Mouse (Mus musculus) stomach, embryonic 16.5 days (tissue): ENCODE data around the gene Lmna. TPM values are rescaled to one million over a fixed set of nuclear protein-coding genes. Genes with fewer than 3 reads are reported as not detected.

Source experiments
- ATAC-seq: fragments of 200-750 bp; cut with Nextera tagmentation; 2 replicates; pipeline ENCODE4 v1.8.0; 2017; ENCODE audit warnings: moderate number of reproducible peaks, moderate TSS enrichment; ENCODE audit not compliant: insufficient read depth, low FRiP score
- H3K27ac ChIP-seq: fragments of 300-500 bp; sonication (generic); 2 replicates; pipeline ENCODE4 v1.5.1; 2014; ENCODE audit warnings: low read length
- H3K27me3 ChIP-seq: fragments of 300-500 bp; sonication (generic); 2 replicates; pipeline ENCODE4 v1.6.1; 2014; ENCODE audit warnings: low read length, control low read depth, mixed read lengths; ENCODE audit not compliant: control insufficient read depth, insufficient read depth
- H3K36me3 ChIP-seq: fragments of 300-500 bp; sonication (generic); 2 replicates; pipeline ENCODE4 v1.6.1; 2014; ENCODE audit warnings: low read length; ENCODE audit not compliant: control insufficient read depth, insufficient read depth
- H3K4me1 ChIP-seq: fragments of 300-500 bp; sonication (generic); 2 replicates; pipeline ENCODE4 v1.6.1; 2014; ENCODE audit warnings: low read length, control low read depth, mixed read lengths; ENCODE audit not compliant: control insufficient read depth, insufficient read depth
- H3K4me2 ChIP-seq: fragments of 300-500 bp; sonication (generic); 2 replicates; pipeline ENCODE4 v1.6.1; 2014; ENCODE audit warnings: low read depth, low read length, mixed read lengths
- H3K4me3 ChIP-seq: fragments of 300-500 bp; sonication (generic); replicated peaks from 2 replicates; pipeline ENCODE4 v1.5.1; 2014; ENCODE audit warnings: mild to moderate bottlenecking, low read length
- H3K9ac ChIP-seq: fragments of 300-500 bp; sonication (generic); 2 replicates; pipeline ENCODE4 v1.6.1; 2014; ENCODE audit warnings: low read length
- H3K9me3 ChIP-seq: fragments of 300-500 bp; sonication (generic); replicated peaks from 2 replicates; pipeline ENCODE4 v1.6.1; 2016; ENCODE audit warnings: low read length, control low read depth; ENCODE audit not compliant: control insufficient read depth
- WGBS: fragments of 180-500 bp; shearing (Covaris S2); extraction: QIAGEN DNeasy Blood & Tissue Kit; methylation state at CpG from one replicate; pipeline ENCODE4 v1.1.7; 2014; 5-methylcytosine and 5-hydroxymethylcytosine counted together
- polyA plus RNA-seq: library from polyadenylated mRNA; unstranded; fragments of >200 nt; fragmentation: Nextera tagmentation; extraction: Ambion mirVana; gene quantifications from 2 replicates; pipeline ENCODE4 v1.2.1, GENCODE M21; 2015

Lmna gene
- polyA plus RNA-seq, 1 experiment from 2014 or later, result 266 TPM

- H3K9ac ChIP-seq, result peak overlapping the region; percentile 86; the same call in 1 of the 2 replicates
- no peak for ATAC-seq
- no peaks in the 10 kb centered on the region for H3K36me3 ChIP-seq
- 80% methylated on average over 4 of the region's 4 CpGs for WGBS
- H3K4me2 ChIP-seq, result peak overlapping the region; percentile 87
- H3K4me1 ChIP-seq, result peaks cover 20% of the 10 kb centered on the region
- no peak overlapping the region for H3K27ac ChIP-seq
- no peaks in the 10 kb centered on the region for H3K9me3 ChIP-seq
- H3K27me3 ChIP-seq, result no peaks in the 10 kb centered on the region
- peak overlapping the region; percentile 67 for H3K4me3 ChIP-seq
These were observed 41.8 kb upstream of the Lmna start for GRCm38 (mm10) chr3:88551586-88551985.

- Histone ChIP-seq H3K4me1 (peaks cover 11% of the 10 kb centered on the region), H3K27me3 (no peaks in the 10 kb centered on the region), H3K4me3 (peak within 1 kb of the TSS; percentile 44), H3K36me3 (no peaks in the 10 kb centered on the region), H3K27ac (peak within 1 kb of the TSS; percentile 86), H3K9ac (peak within 1 kb of the TSS; percentile 63), H3K9me3 (no peaks in the 10 kb centered on the region), H3K4me2 (peak within 1 kb of the TSS; percentile 50)
- ATAC-seq, result peak; percentile 55
- 34% methylated on average over 18 of the region's 18 CpGs for WGBS
These were observed 38.6 kb upstream of the Lmna start, which contains the start of gene Rab25 for GRCm38 (mm10) chr3:88548180-88548917. Gene Rab25, minus strand, starts transcription at chr3:88548300.

- Histone ChIP-seq H3K9ac (peak overlapping the region; percentile 36; the same call in 1 of the 2 replicates), H3K4me1 (peaks cover 8% of the 10 kb centered on the region; the same call in 1 of the 2 replicates), H3K27me3 (no peaks in the 10 kb centered on the region), H3K4me2 (peak overlapping the region; percentile 50), H3K4me3 (peak overlapping the region; percentile 33), H3K36me3 (no peaks in the 10 kb centered on the region), H3K9me3 (no peaks in the 10 kb centered on the region), H3K27ac (peak overlapping the region; percentile 70)
- ATAC-seq, result 0 out of 2 replicates have a peak, but pooled peaks have one; percentile 38
- WGBS, result 59% methylated on average over 6 of the region's 6 CpGs
These were observed 37.1 kb upstream of the Lmna start for GRCm38 (mm10) chr3:88546674-88547418.

- Histone ChIP-seq H3K27ac (no peak overlapping the region), H3K4me3 (no peak overlapping the region), H3K9ac (no peak overlapping the region), H3K9me3 (no peaks in the 10 kb centered on the region), H3K27me3 (no peaks in the 10 kb centered on the region), H3K4me2 (peak overlapping the region; percentile 10; the same call in 1 of the 2 replicates), H3K36me3 (no peaks in the 10 kb centered on the region), H3K4me1 (0 out of 2 replicates have a peak, but pooled peaks cover 2% of the 10 kb centered on the region)
- WGBS, result 58% methylated on average over 20 of the region's 20 CpGs
- no peak for ATAC-seq
These were observed 35.3 kb upstream of the Lmna start for GRCm38 (mm10) chr3:88544955-88545591.

- WGBS, result 40% methylated on average over 5 of the region's 5 CpGs
- Histone ChIP-seq H3K9me3 (no peaks in the 10 kb centered on the region), H3K4me2 (no peak overlapping the region), H3K4me1 (0 out of 2 replicates have a peak, but pooled peaks cover 2% of the 10 kb centered on the region), H3K36me3 (no peaks in the 10 kb centered on the region), H3K27ac (no peak overlapping the region), H3K27me3 (no peaks in the 10 kb centered on the region), H3K9ac (no peak overlapping the region), H3K4me3 (no peak overlapping the region)
- no peak for ATAC-seq
These were observed 34.8 kb upstream of the Lmna start for GRCm38 (mm10) chr3:88544514-88544913.

GRCm38 (mm10) chr3:88543651-88544410 lies 34.1 kb upstream of the Lmna start:
- 0 out of 2 replicates have a peak, but pooled peaks cover 6% of the 10 kb centered on the region for H3K4me1 ChIP-seq
- no peak overlapping the region for H3K27ac ChIP-seq
- no peak for ATAC-seq
- H3K9me3 ChIP-seq, result no peaks in the 10 kb centered on the region
- H3K4me3 ChIP-seq, result no peak overlapping the region
- 65% methylated on average over 5 of the region's 5 CpGs for WGBS
- no peaks in the 10 kb centered on the region for H3K36me3 ChIP-seq
- no peak overlapping the region for H3K4me2 ChIP-seq
- no peak overlapping the region for H3K9ac ChIP-seq
- H3K27me3 ChIP-seq, result no peaks in the 10 kb centered on the region

- H3K27me3 ChIP-seq, result no peaks in the 10 kb centered on the region
- peaks cover 2% of the 10 kb centered on the region; the same call in 1 of the 2 replicates for H3K36me3 ChIP-seq
- H3K4me3 ChIP-seq, result no peak overlapping the region
- no peak overlapping the region for H3K27ac ChIP-seq
- H3K4me1 ChIP-seq, result 0 out of 2 replicates have a peak, but pooled peaks cover 10% of the 10 kb centered on the region
- 76% methylated on average over 8 of the region's 8 CpGs for WGBS
- H3K9ac ChIP-seq, result no peak overlapping the region
- no peaks in the 10 kb centered on the region for H3K9me3 ChIP-seq
- H3K4me2 ChIP-seq, result no peak overlapping the region
- no peak for ATAC-seq
These were observed 33.4 kb upstream of the Lmna start for GRCm38 (mm10) chr3:88543174-88543573.

- H3K36me3 ChIP-seq, result peaks cover 3% of the 10 kb centered on the region; the same call in 1 of the 2 replicates
- no peak overlapping the region for H3K27ac ChIP-seq
- WGBS, result 50% methylated on average over 4 of the region's 4 CpGs
- H3K9ac ChIP-seq, result no peak overlapping the region
- H3K9me3 ChIP-seq, result no peaks in the 10 kb centered on the region
- no peaks in the 10 kb centered on the region for H3K27me3 ChIP-seq
- no peak for ATAC-seq
- H3K4me1 ChIP-seq, result 0 out of 2 replicates have a peak, but pooled peaks cover 12% of the 10 kb centered on the region
- no peak overlapping the region for H3K4me3 ChIP-seq
- H3K4me2 ChIP-seq, result no peak overlapping the region
These were observed 32.7 kb upstream of the Lmna start for GRCm38 (mm10) chr3:88542486-88542885.
